Mouse (Mus musculus) right cerebral cortex, adult 18-20 months (tissue): ENCODE results near the gene Topbp1.

Source experiments
- DNase-seq: peaks from one replicate; pipeline ENCODE4 v3.0.0; 2022; ENCODE audit warnings: mixed read lengths

Topbp1 gene

GRCm38 (mm10) chr9:103387011-103387653 is 82.1 kb downstream of the Topbp1 start:
- no peak for DNase-seq

- DNase-seq = no peak
Measured at GRCm38 (mm10) chr9:103389261-103389660, 84.2 kb downstream of the Topbp1 start.

- no peak for DNase-seq
Measured at GRCm38 (mm10) chr9:103391796-103392372, 86.9 kb downstream of the Topbp1 start.

GRCm38 (mm10) chr9:103393256-103393655 is 88.2 kb downstream of the Topbp1 start:
- no peak for DNase-seq

- DNase-seq = peak; percentile 10
Measured at GRCm38 (mm10) chr9:103398509-103399157, 93.6 kb downstream of the Topbp1 start.
